Mouse (Mus musculus) midbrain, embryonic 11.5 days (tissue): Measurements from ENCODE around the gene Rbm28. TPM values are rescaled to one million over a fixed set of nuclear protein-coding genes. Genes with fewer than 3 reads are reported as not detected.
"Not testable (repeated sequence)": the region's sequence is repeated elsewhere in the genome, so short reads cannot be mapped to it uniquely, and the experiment has no call there.

Source experiments
- ATAC-seq: fragments of 200-750 bp; cut with Nextera tagmentation; 2 replicates; pipeline ENCODE4 v1.8.0; 2017; ENCODE audit warnings: moderate TSS enrichment, moderate library complexity; ENCODE audit not compliant: low FRiP score
- DNase-seq: peaks from one replicate; pipeline ENCODE4 v3.0.0; 2015; ENCODE audit warnings: low spot score; ENCODE audit errors: missing footprints
- H3K27ac ChIP-seq: fragments of 300-500 bp; sonication (generic); 2 replicates; pipeline ENCODE4 v1.5.1; 2014; ENCODE audit warnings: low read depth, low read length
- H3K27me3 ChIP-seq: fragments of 300-500 bp; sonication (generic); 2 replicates; pipeline ENCODE4 v1.6.1; 2014; ENCODE audit warnings: mild to moderate bottlenecking, low read length, moderate library complexity, mixed read lengths; ENCODE audit not compliant: control insufficient read depth, insufficient read depth
- H3K36me3 ChIP-seq: fragments of 300-500 bp; sonication (generic); 2 replicates; pipeline ENCODE4 v1.6.1; 2014; ENCODE audit warnings: mild to moderate bottlenecking, low read length, moderate library complexity, mixed read lengths; ENCODE audit not compliant: control insufficient read depth, insufficient read depth
- H3K4me1 ChIP-seq: fragments of 300-500 bp; sonication (generic); 2 replicates; pipeline ENCODE4 v1.6.1; 2014; ENCODE audit warnings: low read length; ENCODE audit not compliant: control insufficient read depth, insufficient read depth
- H3K4me2 ChIP-seq: fragments of 300-500 bp; sonication (generic); 2 replicates; pipeline ENCODE4 v1.6.1; 2014; ENCODE audit warnings: mild to moderate bottlenecking, moderate library complexity
- H3K4me3 ChIP-seq: fragments of 300-500 bp; sonication (generic); 2 replicates; pipeline ENCODE4 v1.5.1; 2014; ENCODE audit warnings: low read depth, low read length
- H3K9ac ChIP-seq: fragments of 300-500 bp; sonication (generic); 2 replicates; pipeline ENCODE4 v1.6.1; 2014; ENCODE audit warnings: low read length
- H3K9me3 ChIP-seq: fragments of 300-500 bp; sonication (generic); 2 replicates; pipeline ENCODE4 v1.6.1; 2016; ENCODE audit warnings: low read length; ENCODE audit not compliant: control insufficient read depth
- WGBS: fragments of 180-500 bp; shearing (Covaris S2); extraction: QIAGEN DNeasy Blood & Tissue Kit; methylation state at CpG from one replicate; pipeline ENCODE4 v1.1.7; 2014; 5-methylcytosine and 5-hydroxymethylcytosine counted together
- polyA plus RNA-seq: library from polyadenylated mRNA; unstranded; fragments of >200 nt; fragmentation: Nextera tagmentation; extraction: Ambion mirVana; gene quantifications from 2 replicates; pipeline ENCODE4 v1.2.1, GENCODE M21; 2014

Gene Rbm28
- polyA plus RNA-seq, 1 experiment from 2014 or later = 60.5 TPM

GRCm38 (mm10) chr6:29161291-29161690 lies 3.5 kb downstream of the Rbm28 start:
- H3K9ac ChIP-seq, H3K36me3 ChIP-seq, H3K27ac ChIP-seq, ATAC-seq, H3K9me3 ChIP-seq, DNase-seq, H3K27me3 ChIP-seq, H3K4me3 ChIP-seq, H3K4me2 ChIP-seq, H3K4me1 ChIP-seq: not testable (repeated sequence)
- 100% methylated on average over 5 of the region's 5 CpGs for WGBS

- 89% methylated on average over 2 of the region's 2 CpGs for WGBS
- ATAC-seq = no peak
These were observed 4.0 kb downstream of the Rbm28 start for GRCm38 (mm10) chr6:29160786-29161185.

GRCm38 (mm10) chr6:29156326-29156725 lies 8.5 kb downstream of the Rbm28 start:
- 91% methylated on average over 5 of the region's 5 CpGs for WGBS
- ATAC-seq = no peak
- Histone ChIP-seq H3K4me2 (no peak overlapping the region), H3K36me3 (peaks cover 14% of the 10 kb centered on the region; the same call in 1 of the 2 replicates), H3K9ac (no peak overlapping the region), H3K4me3 (no peak overlapping the region), H3K4me1 (no peaks in the 10 kb centered on the region), H3K9me3 (no peaks in the 10 kb centered on the region), H3K27me3 (no peaks in the 10 kb centered on the region), H3K27ac (no peak overlapping the region)
- DNase-seq = peak; percentile 75

More at GRCm38 (mm10) chr6:29160786-29161185, 4.0 kb downstream of the Rbm28 start:
- Histone ChIP-seq H3K36me3 (peaks cover 9% of the 10 kb centered on the region; the same call in 1 of the 2 replicates), H3K27ac (no peak overlapping the region), H3K4me1 (peaks cover 6% of the 10 kb centered on the region), H3K9me3 (no peaks in the 10 kb centered on the region), H3K27me3 (no peaks in the 10 kb centered on the region), H3K4me2 (no peak overlapping the region), H3K4me3 (no peak overlapping the region), H3K9ac (no peak overlapping the region)
- peak; percentile 62 for DNase-seq

DNA sequence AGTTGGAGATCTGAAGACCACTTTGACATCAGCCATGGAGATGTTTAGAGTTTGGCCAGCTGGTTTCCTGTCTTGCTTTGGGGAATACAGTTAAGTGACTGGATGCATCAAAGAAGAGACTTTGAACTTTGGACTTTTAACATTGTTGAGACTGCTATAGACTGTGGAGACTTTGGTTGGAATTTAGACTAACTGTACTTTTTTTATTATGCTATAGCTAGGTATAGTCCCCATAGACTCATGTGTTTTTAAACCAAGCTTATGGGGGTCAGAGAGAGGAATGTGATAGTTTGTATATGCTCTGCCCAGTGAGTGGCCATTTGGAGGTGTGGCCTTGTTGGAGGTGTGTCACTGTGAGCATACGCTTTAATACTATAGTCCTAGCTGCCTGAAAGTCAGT lies 14.8 kb downstream of the Rbm28 start:
- Histone ChIP-seq H3K27me3 (no peaks in the 10 kb centered on the region), H3K36me3 (peaks cover 5% of the 10 kb centered on the region; the same call in 1 of the 2 replicates), H3K4me3 (no peak overlapping the region), H3K9ac (no peak overlapping the region), H3K27ac (no peak overlapping the region), H3K9me3 (no peaks in the 10 kb centered on the region), H3K4me2 (no peak overlapping the region), H3K4me1 (no peaks in the 10 kb centered on the region)
- no peak for DNase-seq
- no peak for ATAC-seq
- WGBS = 91% methylated on average over 1 of the region's 1 CpGs

- Histone ChIP-seq H3K27ac (no peak overlapping the region), H3K4me2 (no peak overlapping the region), H3K9ac (no peak overlapping the region), H3K4me1 (no peaks in the 10 kb centered on the region), H3K36me3 (no peaks in the 10 kb centered on the region; the same call in 1 of the 2 replicates), H3K9me3 (no peaks in the 10 kb centered on the region), H3K4me3 (no peak overlapping the region), H3K27me3 (no peaks in the 10 kb centered on the region)
- ATAC-seq (no peak), DNase-seq (no peak)
- 80% methylated on average over 5 of the region's 5 CpGs for WGBS
These were observed 17.3 kb downstream of the Rbm28 start for GRCm38 (mm10) chr6:29147407-29148010.

- WGBS = 90% methylated on average over 7 of the region's 7 CpGs
These were observed 18.2 kb downstream of the Rbm28 start for GRCm38 (mm10) chr6:29146641-29147040.

GRCm38 (mm10) chr6:29145456-29146307 lies 19.1 kb downstream of the Rbm28 start:
- H3K4me3 ChIP-seq = no peak overlapping the region
- no peaks in the 10 kb centered on the region for H3K9me3 ChIP-seq
- ATAC-seq = no peak
- no peaks in the 10 kb centered on the region for H3K27me3 ChIP-seq
- no peak for DNase-seq
- H3K4me2 ChIP-seq = no peak overlapping the region
- H3K9ac ChIP-seq = no peak overlapping the region
- 78% methylated on average over 12 of the region's 12 CpGs for WGBS
- peaks cover 2% of the 10 kb centered on the region; the same call in 1 of the 2 replicates for H3K36me3 ChIP-seq
- H3K27ac ChIP-seq = no peak overlapping the region
- no peaks in the 10 kb centered on the region for H3K4me1 ChIP-seq

More at GRCm38 (mm10) chr6:29146641-29147040, 18.2 kb downstream of the Rbm28 start:
- no peak overlapping the region for H3K9ac ChIP-seq
- peaks cover 2% of the 10 kb centered on the region; the same call in 1 of the 2 replicates for H3K36me3 ChIP-seq
- ATAC-seq (no peak), DNase-seq (no peak)
- no peaks in the 10 kb centered on the region for H3K9me3 ChIP-seq
- H3K4me2 ChIP-seq = no peak overlapping the region
- H3K4me3 ChIP-seq = no peak overlapping the region
- H3K27me3 ChIP-seq = no peaks in the 10 kb centered on the region
- H3K4me1 ChIP-seq = no peaks in the 10 kb centered on the region
- H3K27ac ChIP-seq = no peak overlapping the region

DNA sequence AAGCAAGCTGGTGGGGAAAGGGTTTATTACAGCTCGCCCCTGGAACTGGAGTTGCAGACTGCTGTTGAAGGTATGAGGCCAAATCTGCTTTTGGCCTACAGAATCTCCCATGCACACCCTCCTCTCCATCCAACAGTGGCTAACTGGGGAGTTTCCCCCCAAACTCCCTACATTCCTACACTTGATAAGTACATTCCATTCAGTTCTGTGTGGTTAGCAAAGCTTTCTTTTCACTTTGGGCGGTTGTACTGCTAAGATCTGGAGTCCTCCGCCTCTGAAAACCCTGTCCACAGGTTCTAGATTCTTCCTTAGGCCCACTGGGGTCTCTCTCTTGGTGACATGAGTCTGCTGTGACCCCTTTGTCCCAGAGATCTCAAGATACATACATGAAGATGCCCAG lies 19.8 kb downstream of the Rbm28 start:
- 91% methylated on average over 3 of the region's 3 CpGs for WGBS
- DNase-seq (no peak), ATAC-seq (no peak)
- no peak overlapping the region for H3K9ac ChIP-seq
- H3K27me3 ChIP-seq = no peaks in the 10 kb centered on the region
- no peaks in the 10 kb centered on the region for H3K9me3 ChIP-seq
- H3K4me2 ChIP-seq = no peak overlapping the region
- no peak overlapping the region for H3K27ac ChIP-seq
- peaks cover 2% of the 10 kb centered on the region; the same call in 1 of the 2 replicates for H3K36me3 ChIP-seq
- no peaks in the 10 kb centered on the region for H3K4me1 ChIP-seq
- no peak overlapping the region for H3K4me3 ChIP-seq

GRCm38 (mm10) chr6:29143608-29144007 lies 21.2 kb downstream of the Rbm28 start:
- H3K4me1 ChIP-seq = no peaks in the 10 kb centered on the region
- H3K4me3 ChIP-seq = no peak overlapping the region
- H3K27ac ChIP-seq = no peak overlapping the region
- WGBS = 36% methylated on average over 5 of the region's 5 CpGs
- H3K9ac ChIP-seq = no peak overlapping the region
- peaks cover 2% of the 10 kb centered on the region; the same call in 1 of the 2 replicates for H3K36me3 ChIP-seq
- no peak overlapping the region for H3K4me2 ChIP-seq
- no peaks in the 10 kb centered on the region for H3K27me3 ChIP-seq
- ATAC-seq = 0 out of 2 replicates have a peak, but pooled peaks have one; percentile 61
- no peaks in the 10 kb centered on the region for H3K9me3 ChIP-seq
- DNase-seq = peak; percentile 94
